Mouse (Mus musculus): ENCODE results near the gene Ndufb4.
"Not testable (repeated sequence)": the region's sequence is repeated elsewhere in the genome, so short reads cannot be mapped to it uniquely, and the experiment has no call there.

Gene Ndufb4

DNA sequence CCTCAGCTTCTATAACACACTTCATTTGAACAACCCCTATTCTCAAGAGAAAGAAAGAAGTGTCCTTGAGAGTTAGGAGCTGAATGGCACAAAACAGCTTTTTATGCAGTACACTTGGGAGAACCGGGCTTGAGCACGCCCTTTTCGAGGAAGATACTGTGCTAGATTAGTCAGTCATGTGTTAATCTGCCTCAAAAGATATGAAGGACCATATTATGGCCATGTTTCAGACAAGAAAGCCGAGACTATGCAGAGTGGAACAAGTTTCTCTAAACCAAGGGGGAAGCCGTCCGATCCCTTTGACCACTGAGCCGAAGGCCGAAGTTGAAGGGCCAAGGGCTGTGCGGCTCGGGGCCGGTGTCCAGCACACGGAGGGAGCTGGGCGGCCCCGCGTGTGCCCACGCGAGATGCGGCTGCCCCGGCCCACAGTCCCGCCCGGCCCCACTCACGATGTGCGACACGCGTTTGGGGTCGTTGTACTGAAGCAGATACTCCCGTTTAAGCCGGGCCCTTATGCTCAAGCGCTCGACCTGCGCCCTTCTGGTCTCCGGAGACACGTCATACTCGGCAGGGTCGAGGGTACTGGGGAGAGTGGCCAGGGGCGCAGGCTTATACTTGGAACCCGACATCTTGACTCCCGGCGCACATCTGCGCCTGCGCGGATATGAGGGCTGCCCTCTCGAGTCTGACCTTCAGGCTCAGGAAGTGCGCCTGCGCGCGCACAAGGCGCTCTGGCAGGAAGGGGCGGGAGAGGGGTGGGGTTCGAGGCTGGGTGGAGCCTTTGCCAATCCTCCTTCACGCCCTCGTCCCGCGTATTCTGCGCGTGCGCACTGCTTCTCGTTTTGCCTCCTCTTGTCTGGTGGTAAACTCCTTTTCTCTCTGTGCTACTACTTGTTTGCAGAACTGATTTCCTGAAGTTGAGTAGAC is at the start of gene Ndufb4:
Gene Ndufb4, minus strand, starts transcription at position 723 of the 927 bp plus-strand sequence.
- peak; percentile 98 for DNase-seq (ENCODE audit: extremely low spot score)

GRCm38 (mm10) chr16:37703884-37704283 is 49.6 kb upstream of the Ndufb4 start:
- no peak for DNase-seq (ENCODE audit: extremely low spot score)

- DNase-seq (ENCODE audit: extremely low spot score) = not testable (repeated sequence)
Measured at GRCm38 (mm10) chr16:37700071-37700470, 45.8 kb upstream of the Ndufb4 start.

- DNase-seq (ENCODE audit: extremely low spot score) = no peak
Measured at GRCm38 (mm10) chr16:37698767-37699166, 44.5 kb upstream of the Ndufb4 start.

DNA sequence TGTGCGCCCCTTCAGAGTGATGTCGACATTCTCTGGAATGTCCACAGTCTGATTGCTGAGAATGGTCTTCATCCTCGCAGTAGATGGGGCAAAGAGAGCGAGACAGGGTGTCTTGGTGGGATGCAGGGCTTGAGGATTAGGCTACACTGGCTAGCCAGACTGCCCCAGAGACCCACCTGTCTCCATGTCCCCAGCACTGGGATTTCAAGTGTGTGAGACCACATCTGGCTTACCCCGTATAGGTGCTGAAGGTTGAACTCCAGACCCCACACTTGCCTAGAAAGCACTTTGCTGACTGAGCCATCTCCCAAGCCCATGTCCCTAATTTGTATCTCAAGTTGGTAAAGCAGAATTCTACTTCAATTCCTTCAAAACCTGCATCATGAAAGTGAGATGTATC is 43.0 kb upstream of the Ndufb4 start:
- DNase-seq (ENCODE audit: extremely low spot score) = no peak

- no peak for DNase-seq (ENCODE audit: extremely low spot score)
Measured at GRCm38 (mm10) chr16:37690932-37691730, 36.9 kb upstream of the Ndufb4 start.

DNA sequence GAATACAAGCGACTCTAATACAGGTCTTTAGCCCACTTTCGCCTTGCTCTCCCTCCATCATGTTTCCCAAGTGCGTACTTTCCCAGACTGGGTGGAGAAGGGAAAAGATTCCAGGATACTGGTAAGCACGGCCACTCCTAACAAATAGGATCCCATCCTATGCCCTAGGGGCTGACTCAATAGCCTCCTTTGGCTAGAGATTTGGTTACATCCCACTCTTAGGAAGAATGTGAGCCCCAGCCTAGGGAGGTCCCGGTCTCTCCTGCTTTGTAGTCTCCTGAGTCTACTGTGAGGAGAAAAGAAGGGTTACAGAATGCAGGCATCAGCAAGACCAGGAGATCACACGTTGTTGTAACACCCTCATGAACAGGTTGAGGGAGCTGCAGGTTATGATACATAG is 36.2 kb upstream of the Ndufb4 start:
- DNase-seq (ENCODE audit: extremely low spot score) = no peak

DNA sequence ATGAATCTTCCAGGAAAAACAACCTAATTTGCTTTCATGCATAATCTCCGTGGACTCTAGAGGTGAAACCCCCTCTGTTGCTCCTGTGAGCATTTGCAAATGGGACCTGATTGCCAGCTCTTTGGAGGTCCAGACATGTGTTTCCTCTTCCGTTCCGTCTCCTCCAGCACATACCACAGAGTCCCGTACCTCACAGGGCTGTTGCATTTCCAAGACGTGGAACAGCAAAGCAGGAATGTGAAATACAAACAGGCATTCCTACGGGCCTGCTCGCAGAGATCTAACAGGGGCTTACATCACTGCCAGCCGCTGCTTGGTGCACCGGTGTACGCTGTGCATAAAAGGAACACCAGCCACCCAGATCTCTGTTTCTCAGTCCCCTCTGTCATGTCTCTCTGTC is 35.7 kb upstream of the Ndufb4 start:
- no peak for DNase-seq (ENCODE audit: extremely low spot score)

GRCm38 (mm10) chr16:37689251-37689926 is 35.1 kb upstream of the Ndufb4 start:
- no peak for DNase-seq (ENCODE audit: extremely low spot score)

DNA sequence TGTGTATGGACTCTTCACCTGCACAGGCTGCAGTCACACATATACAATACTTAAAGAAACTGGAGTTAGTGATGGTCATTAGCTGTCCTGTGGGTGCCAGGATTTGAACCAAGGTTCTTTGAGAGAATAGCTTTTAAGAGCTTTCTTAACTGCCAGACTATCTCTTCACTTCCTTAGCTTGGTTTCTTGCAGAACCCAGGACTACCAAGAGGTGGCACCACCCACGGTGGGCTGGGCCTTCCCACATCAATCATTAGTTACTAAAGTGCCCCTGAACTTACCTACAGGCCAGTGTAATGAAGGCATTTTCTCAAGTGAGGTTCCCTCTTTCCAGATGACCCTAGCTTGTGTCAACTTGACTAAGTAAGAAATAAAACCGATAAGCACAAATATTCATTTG is 33.9 kb upstream of the Ndufb4 start:
- no peak for DNase-seq (ENCODE audit: extremely low spot score)

DNA sequence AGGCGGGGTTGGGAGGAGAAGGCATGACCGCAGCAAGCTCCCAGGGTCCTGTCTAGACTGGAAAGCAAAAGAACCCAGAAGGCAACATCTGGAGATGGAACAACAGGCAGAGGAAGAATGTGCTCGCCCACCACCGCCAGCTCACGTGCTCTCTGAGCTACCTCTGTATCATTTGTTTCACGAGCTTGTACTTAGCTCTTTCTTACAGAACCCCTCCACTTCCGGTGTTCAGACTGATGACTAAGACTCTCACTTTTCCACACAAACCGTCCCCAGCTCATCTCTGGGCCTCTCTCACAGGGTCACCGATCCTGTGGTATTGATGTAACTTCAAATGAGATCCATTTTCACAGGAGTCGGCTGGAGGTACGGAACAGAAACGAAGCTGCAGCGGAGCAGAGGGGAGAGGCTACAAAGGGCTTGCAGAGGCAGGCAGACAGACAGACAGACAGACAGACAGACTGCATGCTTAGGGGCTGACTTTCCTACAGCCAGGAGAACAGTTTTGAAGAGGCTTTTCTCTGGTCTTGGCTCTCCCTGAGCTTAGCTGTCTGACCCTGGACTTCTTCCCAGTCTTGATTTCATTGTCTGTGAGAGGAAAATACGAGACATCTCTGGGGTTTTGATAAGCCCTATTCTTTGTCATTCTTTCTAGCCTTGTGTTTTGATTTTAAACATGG is 33.2 kb upstream of the Ndufb4 start:
- no peak for DNase-seq (ENCODE audit: extremely low spot score)

- no peak for DNase-seq (ENCODE audit: extremely low spot score)
Measured at GRCm38 (mm10) chr16:37686834-37687233, 32.6 kb upstream of the Ndufb4 start.

- DNase-seq (ENCODE audit: extremely low spot score) = no peak
Measured at GRCm38 (mm10) chr16:37685946-37686600, 31.8 kb upstream of the Ndufb4 start.

DNA sequence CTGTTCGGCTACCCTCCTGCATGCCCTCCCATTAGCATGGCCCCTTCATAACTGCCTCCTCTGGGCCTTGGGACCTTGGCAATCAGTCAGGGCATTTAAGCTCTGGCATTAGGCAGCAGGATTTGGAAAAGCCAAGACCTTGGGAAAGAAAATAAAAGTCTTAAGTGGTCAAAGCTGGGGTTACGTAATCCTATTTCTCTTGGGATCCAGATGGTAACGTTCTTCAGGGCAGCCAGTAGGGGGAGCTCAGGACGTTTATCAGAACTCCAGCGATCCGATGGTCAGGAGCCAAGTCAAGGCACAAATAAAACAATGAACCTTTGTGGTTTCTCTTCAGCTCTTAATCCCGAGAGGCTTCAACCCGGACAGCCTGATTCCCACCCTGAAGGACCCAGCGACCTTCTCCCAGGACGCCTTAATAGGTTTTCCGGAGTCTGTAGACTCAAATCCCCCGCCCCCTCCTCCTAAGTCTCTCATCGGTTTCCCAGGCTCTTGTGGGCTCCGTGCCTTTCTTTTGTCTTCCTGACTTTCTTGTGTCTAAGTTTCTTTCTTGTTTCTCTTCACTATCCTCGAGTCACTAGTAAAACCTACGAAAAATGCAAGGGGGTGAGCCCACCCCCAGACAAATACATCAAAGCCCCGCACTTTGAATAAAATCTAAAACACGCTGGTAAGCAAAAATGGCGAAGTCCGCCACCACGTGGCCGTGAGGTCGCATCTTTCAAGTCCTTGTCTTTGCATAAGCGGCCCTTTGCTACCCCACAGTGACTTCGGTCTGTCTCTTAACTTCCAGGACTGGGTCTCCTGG is 30.6 kb upstream of the Ndufb4 start:
- peak; percentile 87 for DNase-seq (ENCODE audit: extremely low spot score)

- DNase-seq (ENCODE audit: extremely low spot score) = no peak
Measured at GRCm38 (mm10) chr16:37684259-37684633, 30.0 kb upstream of the Ndufb4 start.

GRCm38 (mm10) chr16:37683154-37684130 is 29.2 kb upstream of the Ndufb4 start:
- peak; percentile 51 for DNase-seq (ENCODE audit: extremely low spot score)

DNA sequence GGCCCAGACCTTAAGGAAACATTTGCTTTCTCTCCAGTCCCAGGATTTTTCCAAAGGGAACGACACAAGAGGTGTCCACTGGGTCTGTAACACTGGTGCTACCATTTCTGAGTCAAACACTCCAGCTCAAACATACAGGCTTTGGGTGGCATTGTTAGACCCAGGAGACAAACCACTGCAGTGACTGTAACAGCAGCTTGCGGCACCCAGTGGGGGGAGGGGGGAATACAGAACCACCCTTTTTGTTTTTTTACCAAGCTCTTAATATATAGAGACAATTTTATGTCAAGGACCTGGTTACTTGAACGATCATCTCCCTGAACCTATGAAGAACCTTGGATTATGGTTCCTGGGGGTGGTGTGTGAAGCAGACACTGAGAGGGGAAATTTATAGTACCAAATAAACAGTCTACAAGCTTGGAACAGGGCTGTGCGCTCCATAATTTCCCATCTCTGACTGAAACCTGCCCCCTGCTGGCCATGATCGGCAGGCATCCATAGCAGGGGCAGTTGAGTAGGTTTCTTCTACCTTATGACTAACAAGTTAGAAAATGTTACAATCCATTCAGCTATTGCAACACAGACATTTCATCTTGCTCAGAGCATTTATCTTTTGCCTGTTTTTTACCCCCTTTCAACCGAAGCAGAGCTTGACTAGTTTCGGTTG is 28.2 kb upstream of the Ndufb4 start:
- DNase-seq (ENCODE audit: extremely low spot score) = peak; percentile 79

GRCm38 (mm10) chr16:37680831-37681230 is 26.6 kb upstream of the Ndufb4 start:
- DNase-seq (ENCODE audit: extremely low spot score) = no peak
